Mouse (Mus musculus) liver, adult (tissue): ENCODE results near the gene Nek6.

ENCODE experiments used
- GATA4 ChIP-seq: IDR thresholded peaks from 2 replicates; pipeline ENCODE4 v1.6.1; 2014; ENCODE audit warnings: mild to moderate bottlenecking, low read length; ENCODE audit not compliant: insufficient replicate concordance

Gene Nek6

DNA sequence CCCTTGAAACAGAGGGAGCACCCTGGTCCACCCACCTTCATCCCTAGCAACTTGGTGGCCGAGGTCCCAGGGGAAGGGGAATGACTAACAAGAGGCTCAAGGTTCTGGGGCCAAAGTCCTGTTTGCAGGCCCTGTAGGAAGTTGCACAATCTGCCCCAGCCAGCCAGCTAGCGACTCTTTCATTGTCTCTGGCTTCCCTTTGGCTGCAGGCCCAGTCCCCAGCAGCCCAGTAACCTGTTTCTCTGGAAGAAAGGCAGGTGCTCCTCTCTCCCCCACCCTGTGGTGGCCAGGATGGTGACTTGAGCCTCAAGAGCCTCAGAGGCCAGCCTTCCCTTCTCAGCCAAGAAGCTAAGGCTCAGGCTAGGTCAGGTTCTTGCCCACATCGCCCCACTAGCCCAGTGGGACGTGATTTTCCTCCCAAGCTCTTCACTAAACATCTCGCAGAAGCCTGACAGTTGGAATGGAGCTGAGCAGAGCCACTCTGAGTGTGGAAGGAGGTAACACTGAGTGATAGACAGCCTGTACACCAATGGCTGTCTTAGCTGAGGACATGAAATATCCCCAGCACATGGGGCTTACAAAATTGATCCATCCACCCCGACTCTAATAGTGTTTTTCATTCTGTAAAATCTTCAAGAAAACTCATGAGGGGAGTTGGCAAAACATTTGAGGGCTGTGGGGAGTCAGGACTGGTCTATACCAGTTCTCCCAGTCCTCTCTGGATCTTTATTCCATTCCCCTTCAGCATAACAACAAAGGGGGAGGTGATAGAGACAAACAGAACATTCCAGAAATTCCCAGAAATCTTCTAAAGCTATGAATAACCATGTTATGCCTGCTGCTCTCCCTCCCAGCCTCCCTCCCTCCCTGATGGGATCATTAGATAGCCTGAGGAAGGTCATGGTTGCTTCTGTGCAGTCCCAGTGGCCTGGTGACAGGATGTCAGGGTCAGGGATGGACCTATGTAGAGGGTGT, 25.2 kb upstream of the Nek6 start:
- no peak for TF ChIP-seq GATA4

DNA sequence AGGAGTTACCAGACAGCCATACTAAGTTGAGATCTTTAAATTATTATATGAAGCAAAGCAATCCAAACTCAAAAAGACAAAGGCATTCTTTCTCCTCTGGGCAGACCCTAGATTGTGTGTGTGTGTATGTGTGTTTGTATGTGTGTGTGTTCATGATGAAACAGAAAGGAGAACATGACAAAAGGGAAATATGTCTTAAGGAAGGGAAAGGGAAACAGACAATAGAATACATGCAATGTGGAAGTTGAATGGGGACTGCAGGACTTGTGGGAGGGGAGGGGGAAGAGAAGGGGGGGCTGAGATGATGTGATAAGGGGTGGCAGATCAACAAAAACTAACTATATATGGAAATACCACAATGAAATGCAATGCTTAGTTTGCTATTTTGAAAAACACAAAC, 13.8 kb upstream of the Nek6 start:
- no peak for TF ChIP-seq GATA4

DNA sequence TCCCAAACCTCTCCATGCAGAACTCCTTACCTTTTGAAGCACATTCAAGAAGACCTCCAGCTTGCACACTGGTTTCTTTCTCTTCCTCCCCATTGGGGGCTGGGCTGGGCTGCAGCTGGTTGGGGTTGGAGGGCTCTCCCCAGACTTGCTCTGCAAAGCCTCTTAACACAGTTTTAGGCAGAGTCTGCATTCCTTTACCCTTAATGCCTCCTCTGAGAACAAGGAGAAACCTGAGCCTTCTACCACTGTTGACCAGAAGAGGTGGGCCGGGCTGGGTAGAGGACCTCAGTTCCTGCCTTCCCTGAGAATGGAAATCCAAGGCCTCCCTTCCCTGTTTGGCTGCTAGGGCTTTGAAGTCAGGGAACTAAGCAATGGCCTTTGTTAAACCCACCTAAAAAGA, 9.8 kb upstream of the Nek6 start:
- TF ChIP-seq GATA4, result no peak

DNA sequence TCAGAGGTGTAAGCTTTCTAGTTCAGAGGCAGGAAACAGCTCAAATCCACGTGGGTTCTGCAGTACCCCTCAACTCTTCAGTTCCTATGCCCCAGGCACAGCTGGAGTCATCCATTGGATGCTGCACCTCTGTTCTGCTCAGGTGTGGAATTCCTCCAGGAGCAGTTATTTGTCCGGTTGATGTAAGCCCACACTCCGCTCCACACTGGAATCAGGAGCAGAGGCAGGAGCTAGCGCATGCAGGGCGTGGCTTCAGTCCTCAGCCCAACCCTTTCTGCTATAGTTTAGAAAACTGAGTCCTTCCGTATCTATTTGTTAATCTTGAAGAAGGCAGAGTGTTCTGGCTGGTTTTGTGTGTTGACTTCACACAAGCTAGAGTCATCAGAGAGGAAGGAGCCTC, 9.3 kb upstream of the Nek6 start:
- TF ChIP-seq GATA4, result no peak

DNA sequence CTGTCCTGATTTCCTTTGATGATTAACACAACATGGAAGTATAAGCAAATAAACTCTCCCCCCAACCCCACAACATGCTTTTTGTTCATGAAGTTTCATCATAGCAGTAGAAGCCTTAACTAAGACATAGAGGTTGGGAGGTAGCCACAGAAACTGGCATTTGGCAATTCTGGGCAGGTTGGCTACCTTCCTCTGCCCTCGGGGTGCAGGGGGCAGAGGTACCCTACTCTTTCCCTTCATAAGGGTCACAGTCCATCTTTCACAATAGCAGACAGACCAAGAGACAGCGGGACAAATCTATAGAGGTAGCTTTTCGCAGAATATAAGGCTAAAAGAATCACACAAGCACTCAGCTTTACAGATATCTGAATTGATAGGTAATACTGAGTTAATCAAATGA, 8.7 kb upstream of the Nek6 start:
- TF ChIP-seq GATA4, result no peak

DNA sequence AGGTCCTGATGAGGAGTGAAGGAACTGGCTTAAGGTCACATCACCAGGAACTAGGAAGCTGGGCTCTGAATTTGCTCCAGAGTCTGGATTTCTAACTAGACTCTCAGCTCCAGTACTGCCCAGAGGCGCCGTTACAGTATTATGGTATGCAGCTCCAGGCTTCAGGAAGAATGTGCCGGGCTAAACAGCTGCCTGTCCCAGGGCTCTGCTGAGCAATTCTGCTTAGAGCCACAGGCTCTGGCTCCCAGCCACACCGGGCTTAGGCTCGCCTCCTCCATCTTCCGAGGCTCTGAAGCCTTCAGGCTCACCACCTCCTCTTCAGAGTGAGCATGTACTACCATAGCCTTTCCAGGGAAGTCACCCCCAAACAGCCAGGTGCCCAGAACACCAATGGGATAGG, 7.1 kb upstream of the Nek6 start:
- TF ChIP-seq GATA4, result no peak

DNA sequence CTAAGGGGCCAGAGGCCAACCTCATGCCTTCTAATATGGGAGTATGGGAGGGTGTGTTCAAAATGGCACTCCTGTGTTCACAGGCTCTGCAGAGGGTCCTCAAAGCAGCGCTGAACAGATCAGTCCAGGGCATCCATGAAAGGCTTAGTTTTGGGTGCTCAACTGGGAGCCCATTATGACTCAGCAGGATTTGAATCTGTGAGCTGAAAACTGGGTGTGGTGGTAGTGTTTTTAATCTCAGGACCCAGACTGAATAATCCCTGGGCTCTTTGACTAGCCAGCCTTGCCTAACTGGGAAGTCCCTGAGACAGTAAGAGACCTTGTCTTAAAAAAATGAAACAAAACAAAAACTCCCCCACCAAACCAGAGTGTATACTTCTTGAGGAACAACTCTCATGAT, 4.3 kb upstream of the Nek6 start:
- TF ChIP-seq GATA4, result no peak

DNA sequence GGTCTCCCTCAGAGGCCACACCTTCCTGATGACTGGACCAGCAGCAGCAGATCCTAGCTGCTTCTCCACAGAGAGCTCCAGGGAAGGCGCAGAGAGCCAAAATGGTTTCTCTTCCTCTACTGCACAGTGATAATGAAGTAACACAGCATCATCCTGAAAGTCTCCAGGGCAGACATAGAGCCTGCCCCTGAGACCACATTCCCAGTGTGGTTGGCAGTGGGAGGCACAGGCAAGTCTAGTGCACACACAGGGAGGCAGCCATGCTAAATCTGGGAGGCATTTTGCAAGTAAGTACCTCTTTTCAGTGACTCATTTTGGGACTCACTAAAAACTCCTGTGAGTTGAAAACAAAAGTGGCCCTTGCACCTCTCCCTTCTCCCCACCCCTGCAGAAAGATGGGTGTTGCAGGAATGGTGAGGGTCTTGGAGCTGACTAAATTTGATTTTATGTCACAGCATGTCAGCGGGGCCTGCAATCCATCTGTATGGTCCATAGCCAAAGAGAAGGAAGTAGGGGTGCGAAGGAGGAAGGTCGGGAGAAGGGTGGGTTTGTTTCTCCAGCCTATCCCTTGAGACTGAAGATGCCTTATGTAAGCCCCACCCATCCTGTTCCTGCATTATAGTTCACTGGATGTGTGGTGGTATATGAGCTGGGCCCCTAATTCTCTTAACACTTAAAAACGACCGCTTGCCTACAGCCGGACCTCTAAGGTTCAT, 2.3 kb upstream of the Nek6 start:
- TF ChIP-seq GATA4, result no peak

DNA sequence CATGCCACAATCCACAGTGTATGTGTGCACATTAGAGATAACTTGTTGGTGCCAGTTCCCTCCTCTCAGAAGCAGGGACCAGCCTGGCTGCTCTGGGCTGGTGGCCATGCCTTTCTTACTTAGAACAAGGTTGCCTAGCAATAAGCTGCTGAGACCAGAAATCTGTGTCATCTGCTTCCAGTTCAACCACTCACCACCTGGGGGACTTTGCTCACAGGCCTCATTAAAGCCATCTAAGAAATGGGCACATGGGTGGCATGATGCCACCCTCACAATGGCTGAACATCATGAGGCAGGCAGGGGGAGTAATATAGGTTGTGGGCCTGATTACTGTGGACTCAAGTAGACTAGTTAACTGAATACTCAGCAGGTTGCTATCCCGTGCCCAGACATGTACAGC, 1.3 kb upstream of the Nek6 start:
- no peak for TF ChIP-seq GATA4

DNA sequence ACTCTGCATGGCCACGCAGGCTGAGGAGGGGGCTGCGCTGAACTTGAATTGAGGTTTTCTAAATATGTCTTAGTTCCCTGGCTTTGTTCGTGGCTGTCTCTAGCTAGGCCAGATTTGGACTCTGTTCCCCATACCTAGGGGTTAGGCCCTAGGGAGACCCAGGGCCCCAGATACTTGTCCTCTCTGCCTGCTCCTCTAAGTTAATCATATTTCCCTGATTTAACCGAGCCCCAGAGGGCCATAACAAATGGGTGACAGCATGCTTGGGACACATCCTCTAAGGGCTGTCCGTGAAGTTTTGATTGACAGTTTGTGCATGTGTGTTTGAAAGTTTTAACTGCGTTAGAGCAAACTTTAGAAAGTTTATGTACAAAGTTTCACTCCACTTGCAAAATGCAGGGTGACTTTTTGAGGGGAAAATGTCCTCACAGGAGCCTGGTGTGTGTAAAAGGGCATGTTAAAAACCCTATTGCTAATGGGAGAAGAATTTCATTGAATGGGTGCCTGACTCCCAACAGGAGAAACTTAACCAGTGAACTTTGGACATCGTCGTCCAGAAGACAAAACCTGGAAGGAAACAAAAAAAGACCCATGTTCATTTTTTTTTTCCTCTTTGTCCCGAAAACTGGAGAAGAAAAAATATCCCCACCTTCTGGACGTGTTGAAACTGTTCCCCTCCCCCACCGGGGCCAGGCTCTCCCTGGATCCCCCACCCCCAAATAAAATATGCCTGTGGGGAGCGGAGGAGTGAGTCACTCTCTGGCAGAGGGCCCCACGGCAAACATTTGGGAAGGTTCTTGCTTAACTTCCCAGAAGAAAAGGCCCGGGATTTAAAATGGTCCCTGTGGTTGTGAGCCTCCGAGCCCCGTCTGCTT, 1.1 kb downstream of the Nek6 start:
- TF ChIP-seq GATA4, result no peak

DNA sequence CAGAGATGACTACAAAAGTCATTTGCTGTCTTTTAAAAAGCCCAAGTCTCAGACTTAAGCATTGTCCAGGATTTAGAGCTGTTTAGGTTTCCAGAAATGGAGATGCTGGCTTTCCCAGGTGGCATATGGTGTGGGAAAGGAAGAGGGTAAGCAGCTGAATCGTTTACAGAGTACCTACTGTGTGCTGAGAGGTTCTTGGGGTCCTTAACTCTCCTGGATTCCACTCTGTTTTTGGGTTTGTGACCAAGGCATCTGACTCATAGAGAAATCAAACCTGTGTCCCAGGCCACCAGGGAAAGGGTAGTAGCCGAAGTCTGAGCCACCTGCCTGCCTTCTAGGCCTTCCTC, 1.7 kb downstream of the Nek6 start:
- no peak for TF ChIP-seq GATA4

DNA sequence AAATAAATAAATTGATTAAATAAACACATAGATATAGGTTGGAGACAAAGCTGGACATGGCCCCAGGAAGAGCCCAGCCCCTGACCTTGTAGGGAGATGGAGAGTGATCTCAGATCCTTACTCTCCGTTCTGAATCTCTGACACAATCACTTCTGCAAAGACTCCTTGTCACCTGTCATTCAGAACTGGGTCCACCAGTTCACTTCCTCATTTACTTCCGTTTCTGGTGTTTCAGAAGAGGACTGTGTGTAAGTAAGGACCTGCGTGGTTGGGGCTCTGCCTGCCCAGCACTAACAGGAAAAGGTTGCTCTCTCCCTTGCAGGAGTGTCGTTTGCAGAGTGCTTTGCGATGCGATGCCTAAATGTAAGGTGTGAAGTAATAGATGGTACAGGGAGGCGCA, 3.0 kb downstream of the Nek6 start:
- TF ChIP-seq GATA4, result no peak

DNA sequence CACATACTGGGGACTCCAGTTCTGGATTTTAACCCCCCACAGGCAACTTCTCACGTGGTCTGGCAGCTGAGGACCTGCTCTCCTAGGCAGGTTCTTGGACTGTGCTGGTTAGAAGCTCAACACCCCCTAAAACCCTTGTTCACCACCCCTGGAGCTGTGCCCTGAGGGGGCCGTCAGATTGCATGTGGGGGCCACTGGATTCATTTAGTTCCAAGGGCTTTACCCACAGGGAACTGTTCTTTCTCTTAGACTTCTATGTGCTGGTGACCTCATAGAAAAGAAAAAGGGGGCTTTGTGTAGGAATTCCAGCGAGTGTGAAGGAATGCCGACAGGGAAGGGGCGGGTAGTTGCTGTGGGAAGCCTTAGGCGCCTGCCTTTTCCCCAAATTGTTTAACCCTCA, 4.0 kb downstream of the Nek6 start:
- no peak for TF ChIP-seq GATA4

DNA sequence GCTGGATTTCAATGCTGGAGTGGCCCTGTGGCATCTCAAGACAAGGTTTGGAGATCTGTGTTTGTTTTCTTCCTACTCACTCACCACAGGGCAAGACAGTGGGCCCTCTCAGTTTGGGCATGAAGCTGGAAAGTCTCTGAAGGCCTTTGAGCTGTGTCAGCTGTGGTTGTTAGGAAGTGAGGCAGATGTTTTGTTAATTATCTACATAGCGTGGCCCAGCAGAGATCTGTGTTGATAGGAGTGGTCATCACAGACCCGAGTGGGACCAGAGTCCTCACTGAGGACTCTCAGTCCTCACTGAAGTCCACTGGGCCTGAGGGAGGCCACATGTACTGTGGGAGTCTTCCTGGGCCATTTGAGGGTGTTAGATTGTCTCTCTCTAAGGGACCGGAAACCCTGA, 5.0 kb downstream of the Nek6 start:
- no peak for TF ChIP-seq GATA4

DNA sequence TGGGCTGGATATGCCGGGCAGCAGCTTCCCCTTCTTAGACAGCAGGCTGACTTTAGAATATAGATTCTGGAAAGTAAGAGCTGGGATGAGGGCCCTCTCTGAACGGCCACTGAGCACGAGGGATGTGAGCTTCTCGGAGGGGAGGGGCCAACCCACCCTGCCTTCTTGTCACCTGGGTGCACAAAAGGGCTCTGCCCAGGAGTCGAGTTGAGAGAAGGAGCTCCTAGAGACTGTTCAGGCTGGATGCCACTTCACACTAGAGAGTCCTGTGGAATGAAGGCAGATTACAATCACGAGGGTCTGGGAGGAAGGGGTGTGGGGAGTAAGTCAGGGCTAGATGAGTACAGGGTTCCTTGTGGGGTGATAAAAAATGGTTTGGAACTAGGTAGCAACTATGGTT, 5.6 kb downstream of the Nek6 start:
- TF ChIP-seq GATA4, result no peak
